Mouse (Mus musculus): ENCODE results near the gene Lsm5. TPM values are rescaled to one million over a fixed set of nuclear protein-coding genes. Genes with fewer than 3 reads are reported as not detected.

Lsm5 gene
- 194 and 224 TPM in 2 replicates for polyA plus RNA-seq (2016; fragmentation: Nextera tagmentation; extraction: Ambion mirVana)

- Histone ChIP-seq H3K4me3 (replicated peaks) (peak within 1 kb of the TSS; percentile 94), H3K36me3 (peaks cover 4% of the 10 kb centered on the region), H3K27ac (peak within 1 kb of the TSS; percentile 75; the same call in 1 of the 2 replicates), H3K9me3 (0 out of 2 replicates have a peak, but pooled peaks cover 4% of the 10 kb centered on the region), H3K9ac (replicated peaks) (peak within 1 kb of the TSS; percentile 79), H3K4me2 (peak within 1 kb of the TSS; percentile 66), H3K27me3 (no peaks in the 10 kb centered on the region), H3K4me1 (replicated peaks) (peaks cover 3% of the 10 kb centered on the region)
- peak; percentile 88 for ATAC-seq (ENCODE audit: insufficient number of reproducible peaks, insufficient read depth, low FRiP score, low TSS enrichment, low read depth)
- 1% methylated on average over 46 of the region's 46 CpGs for WGBS
These were observed at the start of gene Lsm5 for GRCm38 (mm10) chr6:56703931-56704900. Lsm5 (minus strand) TSS chr6:56704710.

GRCm38 (mm10) chr6:56753719-56754118 lies 49.2 kb upstream of the Lsm5 start:
- Histone ChIP-seq H3K4me3 (replicated peaks) (no peak overlapping the region), H3K36me3 (peaks cover 56% of the 10 kb centered on the region), H3K27me3 (no peaks in the 10 kb centered on the region), H3K9ac (replicated peaks) (no peak overlapping the region), H3K9me3 (no peaks in the 10 kb centered on the region), H3K27ac (no peak overlapping the region), H3K4me1 (replicated peaks) (no peaks in the 10 kb centered on the region), H3K4me2 (no peak overlapping the region)
- WGBS = 97% methylated on average over 3 of the region's 3 CpGs
- ATAC-seq (ENCODE audit: insufficient number of reproducible peaks, insufficient read depth, low FRiP score, low TSS enrichment, low read depth) = no peak

GRCm38 (mm10) chr6:56745950-56746543 lies 41.5 kb upstream of the Lsm5 start:
- H3K27ac ChIP-seq = no peak overlapping the region
- no peak for ATAC-seq (ENCODE audit: insufficient number of reproducible peaks, insufficient read depth, low FRiP score, low TSS enrichment, low read depth)
- no peaks in the 10 kb centered on the region for H3K9me3 ChIP-seq
- H3K36me3 ChIP-seq = peaks cover 38% of the 10 kb centered on the region
- WGBS = 88% methylated on average over 5 of the region's 5 CpGs
- no peak overlapping the region for H3K4me3 ChIP-seq (replicated peaks)
- no peaks in the 10 kb centered on the region for H3K4me1 ChIP-seq (replicated peaks)
- H3K4me2 ChIP-seq = no peak overlapping the region
- no peaks in the 10 kb centered on the region for H3K27me3 ChIP-seq
- no peak overlapping the region for H3K9ac ChIP-seq (replicated peaks)

GRCm38 (mm10) chr6:56732545-56732944 lies 28.0 kb upstream of the Lsm5 start:
- Histone ChIP-seq H3K9ac (replicated peaks) (no peak overlapping the region), H3K4me3 (replicated peaks) (no peak overlapping the region), H3K4me1 (replicated peaks) (no peaks in the 10 kb centered on the region), H3K27ac (no peak overlapping the region), H3K36me3 (peaks cover 76% of the 10 kb centered on the region), H3K27me3 (no peaks in the 10 kb centered on the region), H3K9me3 (no peaks in the 10 kb centered on the region), H3K4me2 (no peak overlapping the region)
- WGBS = 87% methylated on average over 2 of the region's 2 CpGs
- no peak for ATAC-seq (ENCODE audit: insufficient number of reproducible peaks, insufficient read depth, low FRiP score, low TSS enrichment, low read depth)

- peaks cover 18% of the 10 kb centered on the region for H3K36me3 ChIP-seq
- no peaks in the 10 kb centered on the region for H3K9me3 ChIP-seq
- no peak for ATAC-seq (ENCODE audit: insufficient number of reproducible peaks, insufficient read depth, low FRiP score, low TSS enrichment, low read depth)
- H3K4me3 ChIP-seq (replicated peaks) = no peak overlapping the region
- H3K9ac ChIP-seq (replicated peaks) = no peak overlapping the region
- 62% methylated on average over 3 of the region's 3 CpGs for whole genome bisulfite sequencing
- no peaks in the 10 kb centered on the region for H3K27me3 ChIP-seq
- peaks cover 9% of the 10 kb centered on the region for H3K4me1 ChIP-seq (replicated peaks)
- H3K4me2 ChIP-seq = no peak overlapping the region
- H3K27ac ChIP-seq = no peak overlapping the region
These were observed 16.4 kb upstream of the Lsm5 start for GRCm38 (mm10) chr6:56720877-56721276.

GRCm38 (mm10) chr6:56719071-56719470 lies 14.6 kb upstream of the Lsm5 start:
- WGBS = 89% methylated on average over 1 of the region's 1 CpGs
- Histone ChIP-seq H3K27me3 (no peaks in the 10 kb centered on the region), H3K9me3 (no peaks in the 10 kb centered on the region), H3K36me3 (peaks cover 9% of the 10 kb centered on the region), H3K4me3 (replicated peaks) (no peak overlapping the region), H3K4me1 (replicated peaks) (peaks cover 11% of the 10 kb centered on the region), H3K27ac (no peak overlapping the region), H3K4me2 (no peak overlapping the region), H3K9ac (replicated peaks) (no peak overlapping the region)
- no peak for ATAC-seq (ENCODE audit: insufficient number of reproducible peaks, insufficient read depth, low FRiP score, low TSS enrichment, low read depth)

- H3K27me3 ChIP-seq = no peaks in the 10 kb centered on the region
- peak overlapping the region; percentile 67 for H3K4me2 ChIP-seq
- no peaks in the 10 kb centered on the region for H3K9me3 ChIP-seq
- no peaks in the 10 kb centered on the region for H3K36me3 ChIP-seq
- H3K27ac ChIP-seq = peak overlapping the region; percentile 94
- peak overlapping the region; percentile 71 for H3K4me3 ChIP-seq (replicated peaks)
- WGBS = under 1% methylated on average over 25 of the region's 25 CpGs
- H3K9ac ChIP-seq (replicated peaks) = peak overlapping the region; percentile 81
- no peak; the same call in 1 of the 2 replicates for ATAC-seq (ENCODE audit: insufficient number of reproducible peaks, insufficient read depth, low FRiP score, low TSS enrichment, low read depth)
- peaks cover 11% of the 10 kb centered on the region for H3K4me1 ChIP-seq (replicated peaks)
These were observed 10.8 kb upstream of the Lsm5 start for GRCm38 (mm10) chr6:56715270-56715666.

GRCm38 (mm10) chr6:56714574-56715269 lies 10.2 kb upstream of the Lsm5 start, which contains the start of gene Avl9:
Avl9 (plus strand) TSS chr6:56714899.
- WGBS = under 1% methylated on average over 64 of the region's 64 CpGs
- Histone ChIP-seq H3K4me1 (replicated peaks) (peaks cover 11% of the 10 kb centered on the region), H3K27ac (peak within 1 kb of the TSS; percentile 94), H3K4me3 (replicated peaks) (peak within 1 kb of the TSS; percentile 71), H3K27me3 (no peaks in the 10 kb centered on the region), H3K4me2 (peak within 1 kb of the TSS; percentile 67), H3K9ac (replicated peaks) (peak within 1 kb of the TSS; percentile 81), H3K9me3 (no peaks in the 10 kb centered on the region), H3K36me3 (no peaks in the 10 kb centered on the region)
- ATAC-seq (ENCODE audit: insufficient number of reproducible peaks, insufficient read depth, low FRiP score, low TSS enrichment, low read depth) = peak; percentile 98

- H3K9ac ChIP-seq (replicated peaks) = no peak overlapping the region
- peak overlapping the region; percentile 67 for H3K4me2 ChIP-seq
- H3K27ac ChIP-seq = no peak overlapping the region
- peak overlapping the region; percentile 71 for H3K4me3 ChIP-seq (replicated peaks)
- H3K36me3 ChIP-seq = no peaks in the 10 kb centered on the region
- WGBS = 59% methylated on average over 7 of the region's 7 CpGs
- no peaks in the 10 kb centered on the region for H3K9me3 ChIP-seq
- no peaks in the 10 kb centered on the region for H3K27me3 ChIP-seq
- no peak for ATAC-seq (ENCODE audit: insufficient number of reproducible peaks, insufficient read depth, low FRiP score, low TSS enrichment, low read depth)
- H3K4me1 ChIP-seq (replicated peaks) = peaks cover 11% of the 10 kb centered on the region
These were observed 9.7 kb upstream of the Lsm5 start for GRCm38 (mm10) chr6:56714186-56714573.

GRCm38 (mm10) chr6:56692445-56692844 lies 12.1 kb downstream of the Lsm5 start:
- H3K4me1 ChIP-seq (replicated peaks) = no peaks in the 10 kb centered on the region
- 75% methylated on average over 4 of the region's 4 CpGs for WGBS

GRCm38 (mm10) chr6:56691205-56691604 lies 13.3 kb downstream of the Lsm5 start:
- peak; percentile 76 for ATAC-seq (ENCODE audit: insufficient number of reproducible peaks, insufficient read depth, low FRiP score, low TSS enrichment, low read depth)
- Histone ChIP-seq H3K27ac (no peak overlapping the region), H3K9me3 (no peaks in the 10 kb centered on the region), H3K4me1 (replicated peaks) (no peaks in the 10 kb centered on the region), H3K9ac (replicated peaks) (no peak overlapping the region), H3K4me2 (no peak overlapping the region), H3K4me3 (replicated peaks) (no peak overlapping the region), H3K27me3 (no peaks in the 10 kb centered on the region), H3K36me3 (no peaks in the 10 kb centered on the region)
- WGBS = 4% methylated on average over 2 of the region's 2 CpGs

More at GRCm38 (mm10) chr6:56692445-56692844, 12.1 kb downstream of the Lsm5 start:
- H3K27me3 ChIP-seq = no peaks in the 10 kb centered on the region
- no peak for ATAC-seq (ENCODE audit: insufficient number of reproducible peaks, insufficient read depth, low FRiP score, low TSS enrichment, low read depth)
- H3K9ac ChIP-seq (replicated peaks) = no peak overlapping the region
- H3K9me3 ChIP-seq = no peaks in the 10 kb centered on the region
- H3K4me2 ChIP-seq = no peak overlapping the region
- H3K27ac ChIP-seq = no peak overlapping the region
- H3K4me3 ChIP-seq (replicated peaks) = no peak overlapping the region
- H3K36me3 ChIP-seq = no peaks in the 10 kb centered on the region
